Mouse (Mus musculus) cerebellum, postnatal 10 days (tissue): ENCODE measurements around the gene Pcca.
A peak's percentile ranks its signal among the peaks of the same experiment; 100 is the strongest.

ENCODE experiments used
- DNase-seq, 2 experiments: peaks; one replicate each; pipeline ENCODE4 v3.0.0; 2021; ENCODE audit warnings: mixed read lengths in 2 of 2

Pcca gene

DNA sequence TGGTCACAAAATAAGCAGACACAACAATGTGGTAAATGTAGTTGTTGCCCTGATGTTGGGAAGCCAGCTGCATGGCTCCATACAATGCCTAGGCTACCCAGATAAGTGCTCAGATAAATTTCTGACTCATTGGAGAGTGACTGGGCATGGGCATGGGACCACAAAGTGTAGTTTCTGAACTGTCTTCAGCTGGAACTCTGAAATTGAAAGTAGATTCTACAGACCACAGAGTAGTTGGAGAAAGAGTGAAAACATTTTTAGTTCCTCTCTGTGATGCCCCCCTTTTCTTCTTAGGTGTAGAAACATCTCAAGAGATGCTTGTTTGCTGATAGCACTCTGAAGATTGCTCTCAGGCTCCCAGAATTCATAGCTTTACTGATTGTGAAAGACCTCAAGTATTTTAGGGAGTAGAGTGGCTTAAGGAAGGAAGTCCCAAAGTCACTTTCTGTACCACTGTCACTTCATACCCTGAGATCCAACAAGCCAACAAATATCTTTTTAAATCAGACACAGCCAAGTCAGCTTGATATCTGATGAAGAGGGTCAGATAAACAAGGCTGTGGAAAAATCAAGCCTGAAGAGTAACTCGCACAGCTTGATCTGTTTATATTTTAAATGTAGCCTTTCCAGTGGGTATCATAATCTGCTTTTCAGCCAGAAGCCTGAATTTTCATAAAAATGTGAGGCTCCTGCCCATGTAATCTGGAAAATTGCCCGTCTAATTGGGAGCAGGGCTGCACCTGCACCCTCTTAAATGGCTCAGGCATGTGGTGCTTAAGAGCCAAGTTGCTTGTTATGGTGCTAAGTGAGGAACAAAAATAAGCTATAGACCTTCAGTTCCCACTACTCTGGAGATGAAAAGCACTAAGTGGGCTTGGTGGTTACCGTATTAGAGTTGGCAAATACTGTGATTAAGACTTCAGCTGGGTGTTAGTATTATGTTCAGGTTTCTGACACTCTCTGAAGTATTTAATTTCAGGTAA is 214.0 kb downstream of the Pcca start:
- peak; percentile 24 to 29 for DNase-seq

DNA sequence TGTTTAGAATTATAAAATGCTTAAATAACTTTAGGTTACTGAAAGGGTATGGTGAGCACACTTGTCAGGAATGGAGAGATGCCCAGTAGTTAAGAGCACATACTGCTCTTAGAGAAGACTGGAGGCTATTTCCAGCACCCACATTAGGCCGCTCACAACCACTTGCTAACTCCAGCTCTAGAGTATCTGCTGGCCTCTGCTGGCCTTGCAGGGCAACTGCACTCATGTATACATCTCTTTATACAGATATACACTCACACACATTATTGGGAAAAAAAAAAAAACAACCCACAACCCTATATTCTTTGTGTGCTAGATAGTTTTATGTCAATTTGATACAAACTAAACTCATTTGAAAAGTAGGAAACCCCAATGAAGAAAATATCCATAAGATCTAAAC is 217.4 kb downstream of the Pcca start:
- no peak for DNase-seq

DNA sequence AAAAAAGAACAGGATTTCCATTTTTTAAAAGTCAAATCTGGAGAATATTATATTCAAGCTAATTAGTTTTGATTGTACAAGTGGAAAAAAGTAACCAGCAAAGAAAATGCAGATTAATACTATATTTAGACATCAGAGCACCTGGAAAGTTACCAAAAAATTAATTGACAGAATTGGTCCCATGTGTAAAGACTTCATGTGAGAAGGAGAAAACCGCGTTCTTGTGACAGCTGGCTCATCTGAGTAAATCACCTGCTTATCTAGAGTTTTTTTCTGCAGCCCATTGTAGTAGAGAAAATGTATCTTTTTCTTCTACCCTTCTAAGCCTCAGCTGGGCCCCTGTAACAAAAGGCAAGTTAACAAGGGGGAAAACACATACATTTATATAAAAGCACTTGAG is 219.2 kb downstream of the Pcca start:
- no peak for DNase-seq

DNA sequence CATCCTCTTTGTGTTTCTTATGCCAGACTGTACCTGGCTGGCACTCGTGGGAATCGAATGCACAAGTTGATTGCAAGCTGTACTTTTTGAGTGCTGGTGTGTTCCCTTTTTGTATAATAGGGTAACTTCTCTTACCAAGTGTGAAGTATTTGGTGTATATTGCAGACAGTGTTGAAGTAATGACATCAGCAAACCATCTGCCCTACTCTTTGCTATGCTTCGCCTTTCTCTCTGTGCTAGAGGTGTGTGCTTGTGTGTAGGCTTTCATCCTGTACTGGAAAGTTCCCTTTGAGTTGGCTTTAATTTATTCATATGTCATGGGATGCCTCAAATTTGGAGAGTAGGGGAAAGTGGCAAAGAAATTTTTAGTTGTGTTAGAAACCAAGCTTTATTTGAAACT is 220.2 kb downstream of the Pcca start:
- no peak for DNase-seq

DNA sequence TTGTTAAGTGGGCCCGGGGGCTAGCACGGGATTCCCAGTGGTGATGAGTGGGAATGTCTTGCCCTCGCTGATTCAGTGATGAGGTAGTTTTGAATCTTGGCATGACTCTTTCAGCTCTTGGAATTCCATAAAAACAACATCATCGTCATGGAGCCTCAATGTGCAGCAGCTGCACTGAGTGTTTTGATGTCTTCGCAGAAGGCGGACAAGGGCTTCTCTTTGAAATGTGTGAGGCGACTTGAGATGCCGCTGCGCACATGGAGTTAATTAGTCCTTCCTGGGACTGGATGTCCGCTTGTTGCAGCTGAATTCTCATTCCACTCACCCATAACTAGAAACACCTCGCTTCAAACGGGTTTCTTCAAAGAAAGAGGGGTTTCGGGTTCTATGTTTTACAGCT is 221.4 kb downstream of the Pcca start:
- no peak for DNase-seq

DNA sequence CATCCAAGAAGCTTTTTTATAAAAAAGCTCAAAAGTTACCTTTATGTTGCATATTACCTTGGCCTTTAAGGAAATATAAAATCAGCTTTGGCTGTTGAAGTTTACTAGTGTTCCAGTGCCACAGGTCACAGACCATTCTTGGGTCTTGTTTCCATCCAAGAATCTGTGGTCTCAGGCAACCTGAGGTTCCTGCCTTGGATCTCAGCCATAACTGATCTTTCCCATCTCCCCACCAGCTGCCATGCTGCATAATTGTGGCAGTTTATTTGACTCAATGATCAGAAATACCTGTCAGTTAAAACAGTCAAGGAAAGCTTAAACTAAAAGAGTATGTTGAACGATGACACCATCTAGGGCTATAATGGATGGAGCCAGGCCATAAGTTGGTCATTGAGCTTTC is 222.5 kb downstream of the Pcca start:
- peak; percentile 58 to 62 for DNase-seq

DNA sequence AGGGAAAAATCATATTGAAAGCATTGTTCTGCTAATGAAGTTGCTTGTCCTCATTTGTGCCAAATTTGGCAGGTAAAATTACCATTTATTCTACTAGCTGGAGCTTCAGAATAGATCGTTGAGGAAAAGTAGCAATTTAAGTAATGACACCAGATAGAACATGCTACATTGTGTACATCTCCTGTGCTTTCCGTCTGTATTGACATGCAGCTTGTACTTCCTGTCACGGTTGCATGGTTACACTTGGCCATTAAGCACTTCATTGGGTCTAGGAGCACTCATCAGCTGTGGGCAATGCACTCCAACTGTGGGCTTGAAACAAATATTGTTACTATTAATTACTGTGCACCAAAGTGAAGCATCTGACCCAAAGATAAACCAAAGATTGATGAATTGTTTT is 225.8 kb downstream of the Pcca start:
- no peak for DNase-seq

DNA sequence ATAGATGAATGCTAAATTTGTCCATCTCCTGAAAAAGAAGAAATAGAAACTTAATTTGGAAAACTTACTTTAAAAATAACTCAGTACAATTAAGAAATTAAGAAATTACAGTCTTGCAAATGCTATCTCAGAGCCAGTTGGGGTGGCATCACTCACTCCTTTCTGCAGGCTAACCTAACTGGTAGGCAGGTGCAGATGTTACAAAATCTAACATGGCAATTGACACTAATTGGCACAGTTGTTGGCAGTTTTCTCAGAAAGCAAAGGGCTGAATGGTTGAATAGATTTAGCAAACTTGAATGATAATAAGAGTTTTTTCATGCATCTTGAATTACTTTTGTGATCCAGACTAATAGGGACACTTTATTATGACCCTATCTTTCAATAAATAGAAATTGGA is 226.7 kb downstream of the Pcca start:
- DNase-seq, result no peak

DNA sequence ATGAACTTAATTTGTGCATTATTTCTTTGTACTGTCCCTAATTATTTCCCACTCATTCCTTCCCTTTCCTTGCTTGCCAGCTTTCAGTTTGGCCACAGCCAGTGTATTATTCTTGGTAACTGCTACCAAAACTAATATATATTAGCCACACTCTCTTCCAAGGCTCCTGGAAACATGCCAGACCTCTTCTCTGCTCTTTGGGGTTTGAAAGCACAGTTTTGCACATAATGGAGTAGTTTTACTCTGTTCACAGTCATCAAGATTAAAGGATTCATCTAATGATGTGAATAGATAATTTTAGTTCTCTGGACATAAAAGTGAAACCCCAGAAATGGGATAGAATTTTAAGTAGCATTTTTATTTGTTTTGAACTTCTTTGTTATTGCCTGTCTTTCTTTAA is 228.5 kb downstream of the Pcca start:
- peak; percentile 22 to 32 for DNase-seq

DNA sequence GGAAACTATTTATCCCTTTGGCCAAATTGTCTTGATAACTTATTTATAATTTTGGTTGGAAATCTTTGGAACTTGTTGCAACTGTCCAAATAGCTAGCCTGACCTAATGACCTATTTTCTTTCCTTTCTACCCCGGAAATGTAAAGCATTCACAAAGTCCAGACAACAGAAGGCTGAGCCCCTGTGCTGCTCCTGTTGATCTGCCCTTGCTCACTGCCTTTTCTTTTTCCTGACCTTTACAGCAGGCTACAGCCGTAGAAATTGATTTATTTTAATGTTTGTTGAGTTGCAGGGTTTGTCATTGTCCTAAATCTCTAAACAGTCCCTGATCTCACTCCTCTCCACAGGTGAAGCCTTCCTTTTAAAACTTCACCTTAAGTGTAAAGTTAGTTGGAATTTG is 231.8 kb downstream of the Pcca start:
- no peak for DNase-seq

DNA sequence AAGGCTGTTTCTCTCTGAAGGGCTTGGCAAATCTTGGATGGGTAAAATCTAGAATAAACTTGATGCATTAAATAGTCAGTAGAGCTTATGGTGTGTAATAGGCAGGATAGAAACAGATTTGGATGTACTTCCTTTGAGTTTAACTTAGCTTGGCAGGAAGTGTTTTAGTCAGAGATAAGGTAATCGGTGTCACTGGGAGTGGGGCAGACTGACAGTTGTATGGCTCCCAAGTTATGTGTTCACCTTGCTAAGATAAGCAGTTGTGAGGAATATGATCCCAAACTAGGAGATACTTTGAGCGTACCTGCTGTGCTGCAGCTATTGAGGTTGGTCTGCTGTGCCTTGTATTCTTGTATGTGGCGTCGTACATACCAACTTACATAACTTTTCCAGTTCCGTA is 232.3 kb downstream of the Pcca start:
- DNase-seq, result no peak

DNA sequence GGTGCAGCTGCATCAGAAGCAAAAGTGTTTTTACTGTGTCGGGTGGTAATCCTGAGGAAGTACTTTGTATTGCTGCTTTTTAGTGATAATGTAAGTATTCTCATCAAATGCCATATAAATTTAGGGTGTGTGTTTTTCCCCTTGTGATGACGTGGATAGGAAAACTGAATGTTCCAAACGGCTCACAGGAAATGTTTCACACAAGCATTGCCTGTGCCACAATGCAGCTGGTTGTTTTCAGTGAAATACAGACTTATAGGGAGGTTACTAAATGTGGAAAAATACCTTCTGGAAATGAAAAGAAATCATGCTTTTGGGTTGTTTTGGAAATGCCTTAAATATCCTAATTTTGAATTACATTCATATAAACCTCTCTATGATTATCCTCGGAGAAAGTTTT is 250.6 kb downstream of the Pcca start:
- no peak for DNase-seq

DNA sequence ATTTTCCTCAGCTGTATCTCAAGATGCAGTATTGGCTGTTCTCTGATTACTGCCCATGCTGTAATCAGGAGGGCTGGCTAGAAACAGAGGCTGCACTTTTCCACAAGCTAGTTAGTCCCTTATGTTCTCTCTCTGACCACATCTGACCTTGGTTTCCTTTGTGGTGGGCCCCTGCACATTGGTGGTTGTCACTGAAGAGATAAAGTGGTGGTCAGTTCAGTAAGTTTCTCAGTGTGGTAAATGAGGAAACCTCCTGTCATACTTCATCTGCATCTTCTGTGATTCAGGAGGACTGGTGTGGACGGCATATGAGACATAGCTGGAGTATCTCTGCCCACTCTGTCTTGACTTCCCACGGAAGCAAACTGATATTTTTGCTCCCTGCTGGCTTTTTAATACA is 254.1 kb downstream of the Pcca start:
- no peak for DNase-seq

DNA sequence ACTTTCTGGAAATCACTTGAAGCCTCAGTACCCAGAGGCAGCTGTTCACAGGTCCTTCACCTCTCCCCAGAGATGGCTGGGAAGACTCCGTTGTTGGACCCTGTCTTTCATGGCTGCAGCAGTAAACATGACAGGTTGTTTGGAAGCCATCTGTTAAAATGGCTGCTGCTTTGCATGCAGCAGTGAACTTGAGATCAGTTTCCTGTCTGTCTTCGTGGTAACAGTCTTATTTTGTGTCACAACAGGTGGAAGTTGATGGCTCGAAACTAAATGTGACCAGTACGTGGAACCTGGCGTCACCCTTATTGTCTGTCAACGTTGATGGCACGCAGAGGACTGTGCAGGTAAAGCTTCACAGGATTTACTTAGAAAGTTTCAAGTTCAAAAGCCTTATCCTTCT is 256.0 kb downstream of the Pcca start:
- no peak for DNase-seq

DNA sequence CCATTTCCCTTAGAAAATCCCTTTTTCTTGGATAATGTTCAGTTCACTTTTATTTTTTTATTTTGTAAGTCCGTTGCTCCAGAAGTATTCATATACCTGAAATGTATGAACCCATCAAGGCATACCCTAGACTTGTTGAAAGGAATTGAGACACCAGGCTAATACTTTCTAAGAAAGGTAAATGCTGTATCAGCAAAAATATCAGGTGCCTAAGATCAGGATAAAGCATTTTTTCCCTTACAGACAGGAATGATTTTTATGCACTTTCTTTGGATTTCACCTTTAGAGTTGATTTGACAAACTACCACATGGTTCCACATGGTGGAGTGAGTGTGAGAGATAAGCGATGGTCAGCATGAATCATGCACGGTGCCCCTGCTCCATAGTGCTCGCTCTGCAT is 259.2 kb downstream of the Pcca start:
- DNase-seq, result no peak

DNA sequence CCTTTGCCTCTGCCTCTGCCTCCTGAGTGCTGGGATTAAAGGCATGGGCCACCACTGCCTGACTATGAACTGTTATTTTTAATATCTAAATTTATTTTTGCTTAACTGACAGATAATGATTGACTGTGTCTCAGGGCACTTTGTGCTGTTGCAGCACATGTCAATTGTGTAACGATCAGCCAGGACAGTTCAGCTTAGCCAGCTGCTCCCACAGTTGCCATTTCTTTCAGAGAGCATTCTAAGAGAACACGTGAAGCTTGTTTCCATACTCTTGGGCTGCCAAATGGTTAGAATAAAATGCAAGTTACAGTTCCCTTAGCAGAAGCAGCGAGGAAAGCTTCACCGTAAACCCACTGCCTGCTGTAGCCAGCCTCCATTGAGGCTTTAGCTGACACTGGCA is 266.2 kb downstream of the Pcca start:
- no peak for DNase-seq

DNA sequence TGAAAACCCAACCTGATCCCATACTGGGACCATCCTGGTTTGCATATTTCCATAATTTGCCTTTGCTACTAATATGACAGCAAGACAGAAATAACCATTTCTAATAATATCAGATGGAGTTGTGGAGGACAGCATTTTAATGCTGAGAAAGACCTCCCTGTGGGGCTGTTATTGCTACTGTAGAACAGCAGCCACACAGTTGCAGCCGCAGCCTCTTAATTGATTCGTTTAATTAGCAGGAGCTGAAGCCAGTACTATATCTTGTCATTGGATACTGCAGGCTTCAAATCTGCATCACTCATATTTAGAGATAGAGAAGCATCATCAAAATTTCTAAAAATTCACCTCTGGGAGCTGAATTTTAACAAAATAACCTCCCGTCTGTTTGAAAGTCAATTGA is 286.9 kb downstream of the Pcca start:
- DNase-seq, result no peak

DNA sequence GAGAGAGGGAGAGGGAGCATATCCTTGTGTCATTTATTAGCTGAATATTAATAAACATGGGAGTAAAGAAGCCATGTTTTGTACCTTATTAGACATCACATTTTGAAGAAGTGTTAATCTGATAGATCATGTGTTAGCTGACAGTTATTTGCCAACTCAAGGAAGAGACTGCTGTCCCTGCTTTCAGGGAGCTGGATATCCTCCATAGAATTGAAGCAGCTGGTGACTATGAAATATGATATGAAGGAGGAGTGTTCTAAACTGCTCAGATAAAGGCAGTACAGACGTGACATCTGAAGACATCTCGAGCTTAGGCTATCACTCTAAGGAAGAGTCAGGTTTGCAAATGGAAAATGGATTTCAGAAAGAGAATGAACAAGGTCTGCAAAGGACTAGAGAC is 289.7 kb downstream of the Pcca start:
- DNase-seq, result no peak

DNA sequence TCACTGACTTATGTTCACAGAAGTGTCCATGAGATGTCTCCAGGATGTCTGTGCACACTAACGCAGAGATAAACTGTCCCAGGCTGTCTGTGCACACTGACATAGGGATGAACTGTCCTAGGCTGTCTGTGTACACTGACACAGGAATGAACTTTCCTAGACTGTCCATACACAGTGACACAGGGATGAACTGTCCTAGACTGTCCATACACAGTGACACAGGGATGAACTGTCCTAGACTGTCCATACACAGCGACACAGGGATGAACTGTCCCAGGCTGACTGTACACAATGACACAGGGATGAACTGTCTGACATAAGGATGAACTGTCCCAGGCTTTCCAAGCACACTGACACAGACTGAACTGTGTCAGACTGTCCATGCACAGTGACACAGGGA is 291.3 kb downstream of the Pcca start:
- DNase-seq, result no peak

DNA sequence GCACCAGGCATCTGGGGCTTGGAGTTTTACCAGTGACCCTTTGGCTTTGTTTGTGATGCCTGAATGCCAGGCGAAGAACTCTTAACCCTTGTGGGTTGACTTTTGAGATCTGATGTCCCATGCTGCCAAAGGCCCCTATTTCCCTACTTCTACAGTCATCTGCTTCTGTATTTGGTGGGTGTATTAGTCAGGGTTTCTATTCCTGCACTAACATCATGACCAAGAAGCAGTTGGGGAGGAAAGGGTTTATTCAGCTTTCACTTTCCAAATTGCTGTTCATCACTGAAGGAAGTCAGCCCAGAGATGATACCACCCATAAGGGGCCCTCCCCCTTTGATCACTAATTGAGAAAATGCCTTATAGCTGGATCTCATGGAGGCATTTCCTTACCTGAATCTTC is 296.3 kb downstream of the Pcca start:
- no peak for DNase-seq

DNA sequence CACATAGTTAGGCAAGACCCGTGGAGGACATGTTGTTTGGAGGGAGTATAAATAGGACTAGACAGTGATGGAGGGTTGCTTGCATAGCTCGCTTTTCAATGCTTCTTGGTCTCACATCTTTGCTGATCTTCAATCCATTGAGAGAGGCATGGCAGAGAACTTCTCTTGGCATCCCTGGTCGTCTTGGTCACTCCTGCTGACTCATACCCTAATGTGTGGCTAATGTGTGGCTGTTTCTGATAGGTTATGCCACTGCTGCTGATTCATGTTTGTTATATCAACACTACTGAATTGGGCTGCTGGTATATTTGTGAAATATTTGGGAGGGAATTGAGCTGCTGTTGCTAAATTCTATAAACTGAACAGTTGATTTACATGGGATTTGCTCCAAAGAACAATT is 299.5 kb downstream of the Pcca start:
- no peak for DNase-seq

DNA sequence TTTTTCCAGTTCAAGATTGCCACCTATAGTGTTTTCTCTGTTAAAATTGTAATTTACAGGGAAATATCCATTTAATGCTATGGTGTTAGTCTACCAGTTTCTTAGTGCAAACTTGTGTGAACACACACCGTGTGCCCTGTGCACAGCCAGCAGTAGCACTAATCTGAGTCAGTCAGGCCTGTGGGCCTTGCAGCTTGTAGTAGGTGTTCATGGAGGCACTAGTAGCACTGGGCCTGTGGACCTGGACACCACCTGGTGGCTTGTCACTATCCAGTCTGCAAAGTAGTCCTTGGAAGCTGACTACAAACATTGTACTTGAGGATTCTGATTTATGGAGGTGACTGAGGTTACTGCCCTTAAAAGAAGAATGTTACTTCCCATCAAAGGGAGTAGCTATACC is 300.6 kb downstream of the Pcca start:
- DNase-seq, result no peak

DNA sequence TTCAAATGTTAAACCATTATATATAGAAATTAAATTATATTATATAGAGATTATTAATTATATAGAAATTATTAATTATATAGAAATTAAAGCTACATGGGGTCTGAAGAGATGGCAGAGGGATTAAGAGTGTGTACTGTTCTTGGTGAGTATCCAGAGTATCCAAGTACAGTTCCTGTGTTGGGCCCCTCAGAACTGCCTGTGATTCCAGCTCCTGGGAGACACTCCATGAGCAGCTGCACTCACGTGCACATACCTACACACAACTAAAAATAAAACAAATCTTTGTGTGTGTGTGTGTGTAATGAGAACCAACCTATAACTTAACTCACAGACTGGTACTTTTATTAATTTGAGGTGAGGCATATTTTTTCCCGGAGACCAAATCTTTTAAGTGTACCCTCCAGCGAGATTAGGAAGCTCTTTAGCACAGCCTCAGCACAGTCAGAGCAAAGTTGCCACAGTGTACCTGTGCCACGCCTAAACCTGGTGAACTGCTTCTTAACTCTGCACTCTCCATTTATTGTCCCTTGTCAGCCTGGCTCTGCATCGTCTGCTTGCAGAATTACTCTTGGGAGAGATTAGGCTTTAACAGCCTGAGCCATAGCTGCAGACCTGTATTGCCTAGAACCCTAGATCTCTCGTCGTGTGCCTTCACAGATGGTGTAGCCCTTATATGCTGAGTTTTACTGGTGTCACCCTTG is 301.5 kb downstream of the Pcca start:
- DNase-seq, result no peak

DNA sequence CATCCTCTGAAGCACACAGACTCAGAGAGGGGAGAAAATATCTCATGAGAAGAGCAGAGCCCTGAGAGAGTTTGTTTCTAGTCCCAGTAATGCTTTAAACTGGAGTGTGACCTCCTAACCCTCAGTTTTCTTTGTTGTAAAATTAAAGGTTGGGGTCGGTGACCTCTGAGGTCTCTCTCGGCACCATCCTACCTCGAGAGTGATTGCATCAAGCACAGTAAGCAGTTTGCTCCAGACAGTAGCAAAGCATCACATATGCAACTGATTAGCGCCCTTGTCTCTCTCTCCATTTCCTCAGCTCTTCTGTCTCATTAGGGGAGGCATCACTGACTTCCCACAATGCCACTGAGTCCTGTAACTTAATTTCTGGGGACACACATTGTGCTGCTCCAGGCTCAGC is 302.1 kb downstream of the Pcca start:
- DNase-seq, result no peak
